ENCODE assay signal across 11 mouse cellular contexts in the genomic region with DNA sequence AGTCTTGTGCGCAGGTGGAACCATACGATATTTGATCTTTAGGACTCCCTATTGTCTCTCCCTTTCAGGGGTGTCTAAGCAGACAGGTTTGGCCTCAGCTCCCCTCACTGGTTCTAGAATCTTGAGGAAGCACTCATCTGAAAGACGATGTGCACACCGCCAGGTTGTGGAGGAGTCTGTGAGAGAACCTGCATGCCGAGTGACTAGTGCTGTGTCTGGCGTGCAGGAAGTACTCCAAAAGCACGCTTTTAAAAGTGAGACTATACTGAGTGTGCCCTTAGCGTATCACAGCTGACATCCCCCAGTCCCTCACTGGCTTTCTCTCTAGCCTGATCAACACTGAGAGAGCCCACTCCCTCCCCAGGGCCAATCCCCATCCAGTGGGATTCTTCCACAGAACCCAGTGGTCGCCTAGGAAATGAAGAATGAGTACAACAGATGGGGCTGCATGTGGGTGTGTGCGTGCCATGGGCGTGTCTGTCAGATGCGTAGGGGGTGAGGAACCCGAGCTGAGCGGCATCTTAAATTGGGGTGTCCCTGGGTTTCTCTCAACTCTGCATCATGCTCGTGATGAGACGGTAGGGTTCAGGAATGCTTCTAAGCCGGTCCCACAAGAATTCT. TPM values are rescaled to one million over a fixed set of nuclear protein-coding genes. Genes with fewer than 3 reads are reported as not detected.
DNase-seq lines count a peak whose midpoint lies in the region.
"Had no signal": no experiment of that assay in that cellular context is flagged by ENCODE, and none has a peak within 500 bp of the region (broad histone marks: within the 10 kb centered on the region; RNA-seq: fewer than 3 reads in every experiment).

No protein-coding gene starts in this region.

- peak; percentile 14 to 42 for DNase-seq in left cerebral cortex, adult 18-20 months (ENCODE audit: low spot score in 2 of 2)
- DNase-seq in left cerebral cortex, adult 11 months (ENCODE audit: low spot score): no peak
- peak; percentile 36 to 64 for DNase-seq in frontal cortex, postnatal 10 days (ENCODE audit: low spot score in 2 of 2)
- DNase-seq in left cerebral cortex, postnatal 25 days (ENCODE audit: low spot score in 2 of 2): peak; percentile 54 to 70
- peak; percentile 41 for DNase-seq in right cerebral cortex, postnatal 14 days
- no peak for DNase-seq in T-cell, adult 2 months (ENCODE audit: low spot score)
- no peak for DNase-seq in lung, postnatal 25 days (ENCODE audit: low spot score)
- DNase-seq in adrenal gland, adult (ENCODE audit: inconsistent age in 2 of 2, low spot score in 1 of 2): no peak
- DNase-seq: B cell, adult 2 months; kidney, adult 8-10 months; lung, embryonic 14.5 days had no signal

- intact Hi-C loops in left cerebral cortex, postnatal 25 days (cut with DNase I): no loop called here

RNA-seq across cellular contexts. Expression of a gene that starts 37.1 kb away (rescaled TPM):
- total RNA-seq in left cerebral cortex, adult 18-20 months (2021): 1 to 10 TPM; 3.8 to 6.9 TPM
- 10 to 100 TPM in 1 of 2 experiments, 1 to 10 TPM in 1; 7.6 to 11.5 TPM for total RNA-seq in left cerebral cortex, postnatal 25 days (2021)

Comparison
In these comparisons a context has a peak if more than half of its experiments do, and no peak if none do; other contexts are left out.
1. DNase-seq: peak in left cerebral cortex, adult 18-20 months (2 of 2), frontal cortex, postnatal 10 days (2 of 2), left cerebral cortex, postnatal 25 days (2 of 2) and right cerebral cortex, postnatal 14 days (single experiment); none in left cerebral cortex, adult 11 months (single experiment), T-cell, adult 2 months (single experiment), lung, postnatal 25 days (single experiment) and adrenal gland, adult (0 of 2).